ENCODE assay signal across 21 mouse cellular contexts in genomic region chr4:138341393-138341792, GRCm38 (mm10). TPM values are rescaled to one million over a fixed set of nuclear protein-coding genes. Genes with fewer than 3 reads are reported as not detected.
"Had no signal": no experiment of that assay in that cellular context is flagged by ENCODE, and none has a peak within 500 bp of the region (broad histone marks: within the 10 kb centered on the region; RNA-seq: fewer than 3 reads in every experiment).

No protein-coding gene starts in this region.

- H3K9ac ChIP-seq: lung, embryonic 15.5 days; midbrain, embryonic 12.5 days; neural tube, embryonic 12.5 days; stomach, embryonic 15.5 days had no signal

- H3K4me2 ChIP-seq: lung, embryonic 15.5 days; midbrain, embryonic 12.5 days; neural tube, embryonic 12.5 days; stomach, embryonic 15.5 days had no signal

- H3K4me3 ChIP-seq: lung, embryonic 15.5 days; megakaryocyte, embryonic 14.5 days; midbrain, embryonic 12.5 days; neural tube, embryonic 12.5 days; stomach, embryonic 15.5 days had no signal

- ATAC-seq: lung, postnatal 0 days had no signal

- H3K4me1 ChIP-seq: midbrain, embryonic 12.5 days; stomach, embryonic 15.5 days had no signal

- H3K27me3 ChIP-seq: lung, embryonic 15.5 days; neural tube, embryonic 12.5 days; stomach, embryonic 15.5 days had no signal

- H3K36me3 ChIP-seq: lung, embryonic 15.5 days; midbrain, embryonic 12.5 days; neural tube, embryonic 12.5 days; stomach, embryonic 15.5 days had no signal

- DNase-seq: lung, adult 2 months; lung, postnatal 14 days; lung, postnatal 36 days; midbrain, embryonic 14.5 days; right cerebral cortex, postnatal 14 days; thymus, adult 2 months; thymus, postnatal 25 days; thymus, postnatal 4 days had no signal

- H3K27ac ChIP-seq: lung, embryonic 15.5 days; macrophage; midbrain, embryonic 12.5 days; neural tube, embryonic 12.5 days; stomach, embryonic 15.5 days; stomach, postnatal 0 days had no signal

- H3K9me3 ChIP-seq: lung, embryonic 15.5 days; megakaryocyte, embryonic 14.5 days; midbrain, embryonic 12.5 days; neural tube, embryonic 12.5 days; stomach, embryonic 15.5 days had no signal

RNA-seq across cellular contexts. Expression of gene Cda, which starts 26.4 kb away (rescaled TPM):
- total RNA-seq: monocyte, adult 5-6 weeks; neutrophil, adult 5-6 weeks had no signal
- polyA plus RNA-seq: macrophage had no signal

RNA-seq across cellular contexts. Expression of gene Fam43b, which starts 54.9 kb away (rescaled TPM):
- total RNA-seq: megakaryocyte progenitor cell, adult 5-6 weeks; monocyte, adult 5-6 weeks; neutrophil, adult 5-6 weeks had no signal
- polyA plus RNA-seq: lung, adult 2 months; lung, embryonic 15.5 days; lung, postnatal 0 days; macrophage; stomach, embryonic 15.5 days; stomach, postnatal 0 days; testis, adult 2 months; thymus, adult 2 months; urinary bladder, adult 2 months had no signal
